Mouse (Mus musculus): ENCODE measurements around the gene Olfr420.

- TF ChIP-seq ZC3H11A (IDR thresholded peaks at IDR 0.05; ENCODE audit: borderline replicate concordance, low read depth, low read length), result no peak
- TF ChIP-seq CHD2 (IDR thresholded peaks at IDR 0.05; ENCODE audit: low read depth, low read length), result no peak
- TF ChIP-seq MAFK (IDR thresholded peaks at IDR 0.05; ENCODE audit: insufficient read depth, low read depth, low read length), result no peak
- TF ChIP-seq ZNF384 (IDR thresholded peaks at IDR 0.05; ENCODE audit: low read depth, low read length), result no peak
These were observed 8.7 kb upstream of the Olfr420 start for GRCm38 (mm10) chr1:174146696-174147095.

All from ES-E14 (cell line).